Mouse (Mus musculus): ENCODE measurements around the gene Siae. TPM values are rescaled to one million over a fixed set of nuclear protein-coding genes. Genes with fewer than 3 reads are reported as not detected.

The Siae gene
- total RNA-seq, 2 experiments from 2014 or later: 13.0 to 13.3 TPM

DNA sequence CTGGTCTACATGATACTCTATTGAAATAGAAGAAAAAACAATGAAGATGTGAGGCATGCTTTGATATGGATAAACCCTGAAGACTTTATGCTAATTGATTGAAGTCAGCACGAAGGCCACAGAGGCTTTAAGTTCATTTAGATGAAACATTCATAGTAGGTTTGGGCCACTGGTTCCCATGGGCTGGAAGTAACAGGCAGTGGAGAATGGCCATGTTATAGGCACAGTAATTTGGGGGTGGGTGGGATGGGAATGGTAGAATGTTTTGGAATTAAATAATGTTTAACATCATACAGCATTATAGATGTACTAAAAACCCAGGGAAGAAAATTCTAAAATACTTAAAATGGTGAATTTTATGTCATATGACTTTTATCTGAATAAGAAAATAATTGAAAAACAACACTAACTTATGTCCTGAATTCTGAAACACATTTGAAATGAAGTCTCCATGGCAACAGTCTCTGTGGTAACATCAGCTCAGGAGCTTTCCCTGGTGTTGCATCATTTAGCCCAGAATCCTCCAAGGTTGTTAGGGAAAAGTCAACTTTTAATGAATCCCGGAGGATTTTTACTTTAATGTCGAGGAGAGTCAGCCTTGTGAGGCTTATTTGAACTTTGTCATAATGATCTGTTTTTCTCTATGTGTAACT is 131.9 kb downstream of the Siae start:
- DNase-seq: no peak

DNA sequence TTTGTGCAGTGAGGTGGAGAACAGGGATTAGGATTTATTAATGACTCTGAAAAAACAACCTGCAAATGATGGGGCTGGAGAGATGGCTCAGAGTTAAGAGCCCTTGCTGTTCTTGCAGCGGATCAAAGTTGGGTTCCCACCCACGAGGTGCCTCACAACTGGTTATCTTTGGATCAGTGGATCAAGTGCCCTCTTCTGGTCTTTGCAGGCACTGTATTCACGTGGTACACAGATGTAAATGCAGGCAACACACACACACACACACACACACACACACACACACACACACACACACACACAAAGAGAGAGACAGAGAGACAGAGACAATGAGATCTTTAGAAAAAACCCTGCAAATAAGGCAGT is 132.4 kb downstream of the Siae start:
- no peak for DNase-seq

DNA sequence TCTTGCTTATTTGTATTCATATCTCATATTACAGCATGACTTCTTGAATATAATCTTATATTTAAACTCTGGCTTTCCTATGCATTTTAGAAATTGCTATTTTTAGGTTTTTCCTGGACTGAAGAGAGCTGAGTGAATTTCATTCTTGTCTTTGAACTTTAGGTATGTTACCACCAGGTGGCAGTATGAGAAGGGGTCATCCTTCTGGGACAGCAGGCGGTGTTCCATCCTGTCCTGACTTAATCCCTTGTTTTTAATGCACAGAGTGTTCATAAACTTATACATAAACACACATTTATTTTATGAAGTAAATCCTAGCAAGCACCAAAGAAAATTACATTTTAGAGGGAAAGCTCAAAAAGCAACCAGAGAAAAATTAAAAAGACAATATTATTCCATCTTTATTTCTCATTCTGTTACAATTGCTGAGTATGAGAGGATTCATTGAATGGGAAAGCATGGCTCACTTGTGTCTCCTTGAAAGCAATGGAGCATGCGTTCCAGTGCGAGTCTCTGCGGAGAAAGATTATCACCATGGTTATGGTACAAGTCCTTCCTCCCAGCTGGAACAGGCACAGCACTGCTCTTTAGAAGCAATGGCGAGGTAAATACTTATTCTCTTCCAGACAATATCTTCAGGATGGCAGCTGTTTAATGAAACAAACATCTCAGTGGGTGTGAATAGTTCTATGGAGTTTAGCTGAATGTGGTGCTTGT is 134.6 kb downstream of the Siae start:
- no peak for DNase-seq

Other genes with a start within 250 kb of the Siae start
- 1 to 10 TPM; 1.9 to 2.2 TPM for gene Ccdc15, start 207.3 kb upstream of the Siae start, total RNA-seq (2021)
- gene Hepacam, start 188.3 kb upstream of the Siae start, total RNA-seq (2021): 10 to 100 TPM; 66.3 to 66.9 TPM
- 1 to 10 TPM; 5.4 to 7.0 TPM for gene Robo4, start 153.8 kb upstream of the Siae start, total RNA-seq (2021)
- 10 to 100 TPM; 13.9 to 14.3 TPM for gene Robo3, start 122.5 kb upstream of the Siae start, total RNA-seq (2021)
- gene Msantd2, start 66.4 kb upstream of the Siae start, total RNA-seq (2021): 10 to 100 TPM; 21.9 to 27.5 TPM
- gene Esam, start 27.6 kb upstream of the Siae start, total RNA-seq (2021): 10 to 100 TPM; 17.7 to 22.6 TPM
- 1 to 10 TPM; 2.7 to 4.7 TPM for gene Vsig2, start 16.4 kb upstream of the Siae start, total RNA-seq (2021)
- gene Nrgn, start 2.8 kb upstream of the Siae start, total RNA-seq (2021): 1,000 to 10,000 TPM; 1,507 to 1,630 TPM
- 1 to 10 TPM; 1.5 to 2.4 TPM for gene Spa17, start 58.0 kb downstream of the Siae start, total RNA-seq (2021)
- 10 to 100 TPM; 48.1 to 48.3 TPM for gene Tbrg1, start 101.6 kb downstream of the Siae start, total RNA-seq (2021)
- gene Panx3, start 113.5 kb downstream of the Siae start, total RNA-seq (2021): not detected
- not detected for gene Olfr160, start 160.6 kb downstream of the Siae start, total RNA-seq (2021)
- gene Olfr874, start 189.4 kb downstream of the Siae start, total RNA-seq (2021): not detected
- gene Olfr875, start 216.2 kb downstream of the Siae start, total RNA-seq (2021): not detected
- not detected for gene Olfr876, start 247.3 kb downstream of the Siae start, total RNA-seq (2021)